Mouse (Mus musculus) testis, adult 2 months (tissue): Measurements from ENCODE around the gene Ccdc157.

Experiments
- CTCF ChIP-seq: fragments of 200-500 bp; IDR thresholded peaks from 2 replicates; pipeline ENCODE4 v1.5.1; 2012; ENCODE audit warnings: low read depth, mild to moderate bottlenecking, inconsistent platforms, low read length, moderate library complexity; ENCODE audit not compliant: control insufficient read depth, insufficient read depth, insufficient replicate concordance
- POLR2A ChIP-seq: fragments of 200-500 bp; IDR thresholded peaks from 2 replicates; pipeline ENCODE4 v1.6.1; 2012; ENCODE audit warnings: low read depth, mild to moderate bottlenecking, inconsistent platforms, low read length, moderate library complexity; ENCODE audit not compliant: control insufficient read depth

GRCm38 (mm10) chr11:4206563-4206962 is 46.5 kb upstream of the Ccdc157 start:
- TF ChIP-seq CTCF (no peak), POLR2A (no peak)
